Mouse (Mus musculus) MEL (cell line): ENCODE measurements around the gene Nod1.

Source experiments
- BHLHE40 ChIP-seq: IDR thresholded peaks from 2 replicates; pipeline ENCODE4 v1.6.1; 2012; ENCODE audit warnings: low read depth, mild to moderate bottlenecking, inconsistent platforms, low read length, improper control_type of control experiment, borderline replicate concordance
- CTCF ChIP-seq, 3 experiments: IDR thresholded peaks in 2 of 3; conservative IDR thresholded peaks in 1 of 3; 2 replicates each; pipeline ENCODE4 v1.5.1; 2011 to 2012; ENCODE audit warnings: low read length in 3 of 3, low read depth in 2 of 3, mild to moderate bottlenecking in 2 of 3, improper control_type of control experiment in 1 of 3, inconsistent platforms in 1 of 3, mixed read lengths in 1 of 3, moderate library complexity in 1 of 3; ENCODE audit not compliant: control insufficient read depth in 1 of 3, insufficient read depth in 1 of 3, poor library complexity in 1 of 3, severe bottlenecking in 1 of 3
- E2F4 ChIP-seq: IDR thresholded peaks from 2 replicates; pipeline ENCODE4 v1.6.1; 2011; ENCODE audit warnings: low read depth, low read length, improper control_type of control experiment, borderline replicate concordance
- SIN3A ChIP-seq: IDR thresholded peaks from 2 replicates; pipeline ENCODE4 v1.6.1; 2012; ENCODE audit warnings: low read length, improper control_type of control experiment, inconsistent platforms
- TCF12 ChIP-seq: IDR thresholded peaks from 2 replicates; pipeline ENCODE4 v1.6.1; 2014; ENCODE audit warnings: low read depth, mild to moderate bottlenecking, inconsistent platforms, low read length, improper control_type of control experiment, moderate library complexity
- USF1 ChIP-seq: IDR thresholded peaks from 2 replicates; pipeline ENCODE4 v1.6.1; 2014; ENCODE audit warnings: low read depth, mild to moderate bottlenecking, inconsistent platforms, low read length, improper control_type of control experiment, moderate library complexity
- USF2 ChIP-seq, 2 experiments: IDR thresholded peaks; 2 replicates each; pipeline ENCODE4 v1.6.1; 2011 to 2012; ENCODE audit warnings: improper control_type of control experiment in 2 of 2, low read length in 2 of 2, borderline replicate concordance in 1 of 2, inconsistent platforms in 1 of 2, low read depth in 1 of 2, mild to moderate bottlenecking in 1 of 2; ENCODE audit not compliant: insufficient read depth in 1 of 2

DNA sequence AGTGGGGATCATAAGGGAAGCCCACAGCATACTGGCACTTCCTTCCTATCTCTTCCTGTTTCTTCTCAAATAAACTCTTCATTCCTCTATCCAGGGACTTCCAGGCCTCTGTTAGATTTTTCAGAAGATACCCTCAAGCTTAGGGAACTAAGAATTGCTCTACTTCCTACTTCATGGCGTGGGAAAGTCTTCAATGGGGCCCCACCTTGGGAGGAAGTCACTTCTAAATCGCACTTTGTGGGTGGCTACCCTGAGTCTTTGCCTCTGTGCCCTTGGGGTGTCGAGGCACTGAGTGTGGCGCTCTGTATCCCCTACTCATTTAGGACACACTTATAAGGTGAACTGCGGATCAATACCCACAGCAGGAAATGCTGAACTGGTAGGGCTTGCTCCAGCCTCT lies 23.7 kb downstream of the Nod1 start:
- TF ChIP-seq TCF12 = no peak
- no peak for TF ChIP-seq BHLHE40
- TF ChIP-seq CTCF (IDR thresholded peaks at IDR 0.05 in 2 of 3, conservative IDR thresholded peaks at IDR 0.05 in 1 of 3; ENCODE audit: control insufficient read depth in 1 of 3, insufficient read depth in 1 of 3, low read depth in 2 of 3, low read length in 3 of 3, poor library complexity in 1 of 3, severe bottlenecking in 1 of 3) = no peak
- TF ChIP-seq USF1 = no peak
- TF ChIP-seq USF2 (IDR thresholded peaks at IDR 0.05; ENCODE audit: borderline replicate concordance in 1 of 2, insufficient read depth in 1 of 2, low read depth in 1 of 2, low read length in 2 of 2) = no peak
- TF ChIP-seq SIN3A = no peak
- no peak for TF ChIP-seq E2F4
